Mouse (Mus musculus) T-helper 1 cell (primary cell): ENCODE data around the gene Hps4.

Source experiments
- in situ Hi-C: fragments of 300-600 bp; cut with MboI, MseI; formaldehyde crosslinking; loops from one replicate; pipeline ENCODE4 v1.15.1; 2025; ENCODE audit warnings: high pct_unique_total_duplicates

Gene Hps4

GRCm38 (mm10) chr5:112323246-112323645 is 19.6 kb upstream of the Hps4 start:
- in situ Hi-C loops = loop anchor here (10.0 kb wide), 1 partner anchor 1058 kb away; no protein-coding TSS in a partner anchor

GRCm38 (mm10) chr5:112324637-112325545 is 18.0 kb upstream of the Hps4 start:
- in situ Hi-C loops = loop anchor here (10.0 kb wide), 1 partner anchor 1060 kb away; no protein-coding TSS in a partner anchor

GRCm38 (mm10) chr5:112325546-112326445 is 17.1 kb upstream of the Hps4 start, which contains the start of gene Tfip11:
Gene Tfip11 (plus strand): TSS chr5:112326358.
- in situ Hi-C loops = loop anchor here (10.0 kb wide), 1 partner anchor 1061 kb away; no protein-coding TSS in a partner anchor

- in situ Hi-C loops = loop anchor here (10.0 kb wide), 1 partner anchor 1062 kb away; no protein-coding TSS in a partner anchor
These were observed 16.4 kb upstream of the Hps4 start for GRCm38 (mm10) chr5:112326446-112327009.

GRCm38 (mm10) chr5:112327854-112328253 is 15.0 kb upstream of the Hps4 start:
- in situ Hi-C loops = loop anchor here (10.0 kb wide), 1 partner anchor 1063 kb away; no protein-coding TSS in a partner anchor

GRCm38 (mm10) chr5:112329805-112330564 is 12.9 kb upstream of the Hps4 start:
- in situ Hi-C loops = loop anchor here (10.0 kb wide), 1 partner anchor 1065 kb away; no protein-coding TSS in a partner anchor

- in situ Hi-C loops = loop anchor here (5.0 kb wide), 1 partner anchor 93 kb away; no protein-coding TSS in a partner anchor
These were observed 7.4 kb upstream of the Hps4 start for GRCm38 (mm10) chr5:112335473-112335872.

GRCm38 (mm10) chr5:112337004-112337403 is 5.9 kb upstream of the Hps4 start:
- in situ Hi-C loops = loop anchor here (5.0 kb wide), 1 partner anchor 95 kb away; no protein-coding TSS in a partner anchor

- in situ Hi-C loops = loop anchor here (5.0 kb wide), 1 partner anchor 97 kb away; no protein-coding TSS in a partner anchor
These were observed 3.7 kb upstream of the Hps4 start for GRCm38 (mm10) chr5:112339215-112339614.

GRCm38 (mm10) chr5:112343205-112343595 is 317 bp downstream of the Hps4 start:
- in situ Hi-C loops = loop anchor here (5.0 kb wide), 1 partner anchor 66 kb away; the partner anchor contains the start of gene Tpst2

- in situ Hi-C loops = loop anchor here (5.0 kb wide), 1 partner anchor 67 kb away; the partner anchor contains the start of gene Tpst2
These were observed 1.4 kb downstream of the Hps4 start for GRCm38 (mm10) chr5:112344092-112344960.

GRCm38 (mm10) chr5:112346211-112346965 is 3.5 kb downstream of the Hps4 start:
- in situ Hi-C loops = no loop called here

GRCm38 (mm10) chr5:112349169-112349568 is 6.3 kb downstream of the Hps4 start:
- in situ Hi-C loops = no loop called here

GRCm38 (mm10) chr5:112355493-112355892 is 12.6 kb downstream of the Hps4 start:
- in situ Hi-C loops = no loop called here

GRCm38 (mm10) chr5:112355910-112356309 is 13.0 kb downstream of the Hps4 start, which contains the start of gene Gm6583:
Gene Gm6583 (minus strand): TSS chr5:112356033.
- in situ Hi-C loops = no loop called here

- in situ Hi-C loops = no loop called here
These were observed 13.4 kb downstream of the Hps4 start for GRCm38 (mm10) chr5:112356322-112356721.

GRCm38 (mm10) chr5:112359520-112359919 is 16.6 kb downstream of the Hps4 start:
- in situ Hi-C loops = no loop called here

GRCm38 (mm10) chr5:112360077-112360476 is 17.2 kb downstream of the Hps4 start:
- in situ Hi-C loops = no loop called here
